Mouse (Mus musculus) heart, embryonic 14.5 days (tissue): ENCODE data around the gene Plxnc1. TPM values are rescaled to one million over a fixed set of nuclear protein-coding genes. Genes with fewer than 3 reads are reported as not detected.

Source experiments
- ATAC-seq: fragments of 200-750 bp; cut with Nextera tagmentation; 2 replicates; pipeline ENCODE4 v1.8.0; 2017; ENCODE audit warnings: low read depth, moderate TSS enrichment; ENCODE audit not compliant: insufficient number of reproducible peaks, insufficient read depth, low FRiP score
- H3K27ac ChIP-seq, 2 experiments: fragments of 200-500 bp in 1 of 2; fragments of 300-500 bp in 1 of 2; sonication (generic) in 1 of 2; replicated peaks in 1 of 2; 2 replicates each; pipeline ENCODE4 v1.5.1; 2012 to 2014; ENCODE audit warnings: low read depth in 2 of 2, low read length in 2 of 2, control low read depth in 1 of 2, mild to moderate bottlenecking in 1 of 2, mixed read lengths in 1 of 2; ENCODE audit not compliant: control insufficient read depth in 1 of 2, insufficient read depth in 1 of 2
- H3K27me3 ChIP-seq: fragments of 300-500 bp; sonication (generic); 2 replicates; pipeline ENCODE4 v1.6.1; 2014; ENCODE audit warnings: mild to moderate bottlenecking, low read length, control low read depth; ENCODE audit not compliant: control insufficient read depth, insufficient read depth
- H3K36me3 ChIP-seq: fragments of 300-500 bp; sonication (generic); 2 replicates; pipeline ENCODE4 v1.6.1; 2014; ENCODE audit warnings: mild to moderate bottlenecking, control low read depth, low read length, mixed read lengths; ENCODE audit not compliant: control insufficient read depth, insufficient read depth
- H3K4me1 ChIP-seq, 2 experiments: fragments of 200-500 bp in 1 of 2; fragments of 300-500 bp in 1 of 2; sonication (generic) in 1 of 2; 2 replicates each; pipeline ENCODE4 v1.6.1; 2012 to 2014; ENCODE audit warnings: low read length in 2 of 2, control low read depth in 1 of 2, mixed read lengths in 1 of 2; ENCODE audit not compliant: control insufficient read depth in 2 of 2, insufficient read depth in 2 of 2
- H3K4me2 ChIP-seq: fragments of 300-500 bp; sonication (generic); 2 replicates; pipeline ENCODE4 v1.6.1; 2014; ENCODE audit warnings: mild to moderate bottlenecking, low read length
- H3K4me3 ChIP-seq, 2 experiments: fragments of 200-500 bp in 1 of 2; fragments of 300-500 bp in 1 of 2; sonication (generic) in 1 of 2; 2 replicates each; pipeline ENCODE4 v1.5.1; 2012 to 2014; ENCODE audit warnings: low read length in 2 of 2, mild to moderate bottlenecking in 2 of 2, control low read depth in 1 of 2, low read depth in 1 of 2, moderate library complexity in 1 of 2; ENCODE audit not compliant: control insufficient read depth in 1 of 2, insufficient read depth in 1 of 2
- H3K9ac ChIP-seq: fragments of 300-500 bp; sonication (generic); 2 replicates; pipeline ENCODE4 v1.6.1; 2014; ENCODE audit warnings: mild to moderate bottlenecking, low read length
- H3K9me3 ChIP-seq: fragments of 300-500 bp; sonication (generic); 2 replicates; pipeline ENCODE4 v1.6.1; 2016; ENCODE audit warnings: low read length, control low read depth; ENCODE audit not compliant: control insufficient read depth
- WGBS: fragments of 180-500 bp; shearing (Covaris S2); extraction: QIAGEN DNeasy Blood & Tissue Kit; methylation state at CpG from one replicate; pipeline ENCODE4 v1.1.7; 2014; 5-methylcytosine and 5-hydroxymethylcytosine counted together
- polyA plus RNA-seq: library from polyadenylated mRNA; unstranded; fragments of >200 nt; fragmentation: Nextera tagmentation; extraction: Ambion mirVana; gene quantifications from 2 replicates; pipeline ENCODE4 v1.2.1, GENCODE M21; 2014

Plxnc1 gene
- polyA plus RNA-seq, 1 experiment from 2014 or later = 6.9 TPM

- Histone ChIP-seq H3K27me3 (no peaks in the 10 kb centered on the region), H3K4me2 (no peak overlapping the region), H3K9me3 (no peaks in the 10 kb centered on the region), H3K4me3 (no peak overlapping the region), H3K27ac (no peak overlapping the region), H3K9ac (no peak overlapping the region), H3K36me3 (peaks cover 9% of the 10 kb centered on the region; the same call in 1 of the 2 replicates), H3K4me1 (no peaks in the 10 kb centered on the region)
- ATAC-seq = no peak
- WGBS = 81% methylated on average over 3 of the region's 3 CpGs
These were observed 167.1 kb downstream of the Plxnc1 start for GRCm38 (mm10) chr10:94777576-94777975.

- H3K9ac ChIP-seq = no peak overlapping the region
- no peaks in the 10 kb centered on the region for H3K4me1 ChIP-seq
- no peak overlapping the region for H3K27ac ChIP-seq
- ATAC-seq = no peak
- H3K9me3 ChIP-seq = no peaks in the 10 kb centered on the region
- H3K4me2 ChIP-seq = no peak overlapping the region
- no peak overlapping the region for H3K4me3 ChIP-seq
- no peaks in the 10 kb centered on the region for H3K36me3 ChIP-seq
- WGBS = 56% methylated on average over 3 of the region's 3 CpGs
- no peaks in the 10 kb centered on the region for H3K27me3 ChIP-seq
These were observed 173.1 kb downstream of the Plxnc1 start for GRCm38 (mm10) chr10:94771496-94771895.

- H3K4me3 ChIP-seq = no peak overlapping the region
- WGBS = 76% methylated on average over 2 of the region's 2 CpGs
- H3K9me3 ChIP-seq = no peaks in the 10 kb centered on the region
- H3K4me2 ChIP-seq = no peak overlapping the region
- no peaks in the 10 kb centered on the region for H3K27me3 ChIP-seq
- H3K27ac ChIP-seq = no peak overlapping the region
- H3K4me1 ChIP-seq = no peaks in the 10 kb centered on the region
- peaks cover 13% of the 10 kb centered on the region; the same call in 1 of the 2 replicates for H3K36me3 ChIP-seq
- ATAC-seq = no peak
- no peak overlapping the region for H3K9ac ChIP-seq
These were observed 197.6 kb downstream of the Plxnc1 start for GRCm38 (mm10) chr10:94747011-94747410.

GRCm38 (mm10) chr10:94741459-94741858 lies 203.2 kb downstream of the Plxnc1 start:
- no peaks in the 10 kb centered on the region for H3K27me3 ChIP-seq
- H3K4me1 ChIP-seq = 0 out of 4 replicates have a peak, but pooled peaks cover 0 to 2% of the 10 kb centered on the region in 2 experiments
- no peak overlapping the region for H3K9ac ChIP-seq
- WGBS = 97% methylated on average over 3 of the region's 3 CpGs
- no peaks in the 10 kb centered on the region for H3K36me3 ChIP-seq
- no peak overlapping the region for H3K4me3 ChIP-seq
- H3K9me3 ChIP-seq = no peaks in the 10 kb centered on the region
- H3K4me2 ChIP-seq = no peak overlapping the region
- no peak overlapping the region for H3K27ac ChIP-seq
- ATAC-seq = no peak
